Mouse (Mus musculus): Measurements from ENCODE around the gene Hrh2. TPM values are rescaled to one million over a fixed set of nuclear protein-coding genes. Genes with fewer than 3 reads are reported as not detected.

Hrh2 gene
- polyA plus RNA-seq, 3 experiments from 2014 or later, result 8.5 to 13.7 (median 12.3) TPM

- ATAC-seq, result no peak
Observed at GRCm38 (mm10) chr13:54222921-54223769, 31.2 kb downstream of the Hrh2 start.

GRCm38 (mm10) chr13:54227916-54228483 lies 36.1 kb downstream of the Hrh2 start:
- no peak for ATAC-seq

GRCm38 (mm10) chr13:54230081-54230480 lies 38.2 kb downstream of the Hrh2 start:
- no peak for ATAC-seq

- no peak for ATAC-seq
Observed at GRCm38 (mm10) chr13:54231868-54232267, 39.9 kb downstream of the Hrh2 start.

- ATAC-seq, result no peak
Observed at GRCm38 (mm10) chr13:54237512-54237911, 45.6 kb downstream of the Hrh2 start.

- ATAC-seq, result no peak
Observed at GRCm38 (mm10) chr13:54238585-54239323, 46.8 kb downstream of the Hrh2 start.

GRCm38 (mm10) chr13:54242380-54242779 lies 50.5 kb downstream of the Hrh2 start:
- no peak for ATAC-seq

- no peak for ATAC-seq
Observed at GRCm38 (mm10) chr13:54245204-54245603, 53.3 kb downstream of the Hrh2 start.

- ATAC-seq, result no peak
Observed at GRCm38 (mm10) chr13:54247545-54247944, 55.6 kb downstream of the Hrh2 start.

- ATAC-seq, result no peak
Observed at GRCm38 (mm10) chr13:54248436-54248995, 56.6 kb downstream of the Hrh2 start.

GRCm38 (mm10) chr13:54249007-54249406 lies 57.1 kb downstream of the Hrh2 start:
- no peak for ATAC-seq

- no peak for ATAC-seq
Observed at GRCm38 (mm10) chr13:54250346-54250745, 58.4 kb downstream of the Hrh2 start.

- ATAC-seq, result no peak
Observed at GRCm38 (mm10) chr13:54251541-54252225, 59.8 kb downstream of the Hrh2 start.

GRCm38 (mm10) chr13:54257580-54258223 lies 65.8 kb downstream of the Hrh2 start:
- no peak for ATAC-seq

- ATAC-seq, result no peak
Observed at GRCm38 (mm10) chr13:54258231-54258743, 66.4 kb downstream of the Hrh2 start.

GRCm38 (mm10) chr13:54260318-54260717 lies 68.4 kb downstream of the Hrh2 start:
- ATAC-seq, result no peak

- ATAC-seq, result no peak
Observed at GRCm38 (mm10) chr13:54262741-54263510, 71.0 kb downstream of the Hrh2 start.

GRCm38 (mm10) chr13:54263641-54264040 lies 71.7 kb downstream of the Hrh2 start:
- no peak for ATAC-seq

GRCm38 (mm10) chr13:54266472-54266871 lies 74.5 kb downstream of the Hrh2 start:
- no peak for ATAC-seq

- no peak for ATAC-seq
Observed at GRCm38 (mm10) chr13:54269087-54269486, 77.2 kb downstream of the Hrh2 start.

- no peak for ATAC-seq
Observed at GRCm38 (mm10) chr13:54269628-54270027, 77.7 kb downstream of the Hrh2 start.

Measured in inflammation-experienced regulatory T-cells, adult 6 months (primary cell).